Mouse (Mus musculus) neural tube, embryonic 15.5 days (tissue): ENCODE results near the gene Itpr2. TPM values are rescaled to one million over a fixed set of nuclear protein-coding genes. Genes with fewer than 3 reads are reported as not detected.

Source experiments
- ATAC-seq: fragments of 200-750 bp; cut with Nextera tagmentation; 2 replicates; pipeline ENCODE4 v1.8.0; 2017; ENCODE audit warnings: mild to moderate bottlenecking, moderate TSS enrichment, moderate library complexity; ENCODE audit not compliant: low FRiP score
- H3K27ac ChIP-seq: fragments of 300-500 bp; sonication (generic); replicated peaks from 2 replicates; pipeline ENCODE4 v1.5.1; 2015; ENCODE audit warnings: mild to moderate bottlenecking, inconsistent platforms
- H3K27me3 ChIP-seq: fragments of 300-500 bp; sonication (generic); replicated peaks from 2 replicates; pipeline ENCODE4 v1.6.1; 2015; ENCODE audit warnings: inconsistent platforms
- H3K36me3 ChIP-seq: fragments of 300-500 bp; sonication (generic); 2 replicates; pipeline ENCODE4 v1.6.1; 2015; ENCODE audit warnings: inconsistent platforms
- H3K4me1 ChIP-seq: fragments of 300-500 bp; sonication (generic); 2 replicates; pipeline ENCODE4 v1.6.1; 2015; ENCODE audit warnings: inconsistent platforms
- H3K4me2 ChIP-seq: fragments of 300-500 bp; sonication (generic); 2 replicates; pipeline ENCODE4 v1.6.1; 2015; ENCODE audit warnings: inconsistent platforms, mild to moderate bottlenecking, moderate library complexity
- H3K4me3 ChIP-seq: fragments of 300-500 bp; sonication (generic); replicated peaks from 2 replicates; pipeline ENCODE4 v1.5.1; 2015; ENCODE audit warnings: mild to moderate bottlenecking, inconsistent platforms
- H3K9ac ChIP-seq: fragments of 300-500 bp; sonication (generic); replicated peaks from 2 replicates; pipeline ENCODE4 v1.6.1; 2015; ENCODE audit warnings: mild to moderate bottlenecking, inconsistent platforms
- H3K9me3 ChIP-seq: fragments of 300-500 bp; sonication (generic); replicated peaks from 2 replicates; pipeline ENCODE4 v1.6.1; 2016; ENCODE audit warnings: inconsistent platforms
- WGBS: fragments of 180-500 bp; shearing (Covaris S2); methylation state at CpG from one replicate; pipeline ENCODE4 v1.1.7; 2015; ENCODE audit warnings: mixed read lengths; 5-methylcytosine and 5-hydroxymethylcytosine counted together
- polyA plus RNA-seq: library from polyadenylated mRNA; unstranded; fragments of >200 nt; fragmentation: Nextera tagmentation; extraction: Ambion mirVana; gene quantifications from 2 replicates; pipeline ENCODE4 v1.2.1, GENCODE M21; 2015

Gene Itpr2
- polyA plus RNA-seq, 1 experiment from 2014 or later, result 9.0 TPM

DNA sequence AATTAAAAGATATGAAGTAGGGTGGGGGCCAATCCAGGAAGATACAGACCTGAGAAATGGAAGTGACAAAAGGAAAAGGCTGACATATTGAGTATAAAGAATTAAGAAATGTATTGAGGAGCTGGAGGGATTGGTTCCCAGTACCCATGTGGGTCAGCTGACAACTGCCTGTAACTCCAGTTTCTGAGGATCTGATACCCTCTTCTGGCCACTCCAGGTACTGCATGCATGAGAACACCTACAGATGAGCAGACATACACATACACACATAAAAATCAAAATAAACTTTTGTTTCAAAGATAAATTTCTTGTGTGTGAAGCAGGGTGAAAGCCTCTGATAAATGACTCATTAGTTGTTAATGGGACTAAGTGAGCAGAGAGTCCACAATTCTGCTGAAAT is 203.3 kb downstream of the Itpr2 start:
- Histone ChIP-seq H3K4me1 (peaks cover 8% of the 10 kb centered on the region; the same call in 1 of the 2 replicates), H3K27me3 (no peaks in the 10 kb centered on the region), H3K4me2 (no peak overlapping the region), H3K27ac (no peak overlapping the region), H3K4me3 (no peak overlapping the region), H3K9me3 (no peaks in the 10 kb centered on the region), H3K9ac (no peak overlapping the region), H3K36me3 (no peaks in the 10 kb centered on the region)
- ATAC-seq, result no peak

GRCm38 (mm10) chr6:146291036-146291435 is 211.0 kb downstream of the Itpr2 start:
- no peaks in the 10 kb centered on the region for H3K9me3 ChIP-seq
- H3K27me3 ChIP-seq, result no peaks in the 10 kb centered on the region
- H3K4me2 ChIP-seq, result no peak overlapping the region
- no peak overlapping the region for H3K4me3 ChIP-seq
- ATAC-seq, result no peak
- 0 out of 2 replicates have a peak, but pooled peaks cover 2% of the 10 kb centered on the region for H3K4me1 ChIP-seq
- H3K9ac ChIP-seq, result no peak overlapping the region
- H3K27ac ChIP-seq, result no peak overlapping the region
- WGBS, result 92% methylated on average over 10 of the region's 10 CpGs
- H3K36me3 ChIP-seq, result no peaks in the 10 kb centered on the region

- Histone ChIP-seq H3K9me3 (no peaks in the 10 kb centered on the region), H3K4me1 (0 out of 2 replicates have a peak, but pooled peaks cover 2% of the 10 kb centered on the region), H3K27me3 (no peaks in the 10 kb centered on the region), H3K4me3 (no peak overlapping the region), H3K4me2 (no peak overlapping the region), H3K36me3 (no peaks in the 10 kb centered on the region), H3K9ac (no peak overlapping the region), H3K27ac (no peak overlapping the region)
- 42% methylated on average over 10 of the region's 10 CpGs for WGBS
- no peak for ATAC-seq
These were observed 212.2 kb downstream of the Itpr2 start for GRCm38 (mm10) chr6:146289801-146290200.

GRCm38 (mm10) chr6:146288266-146288665 is 213.8 kb downstream of the Itpr2 start:
- Histone ChIP-seq H3K4me2 (no peak overlapping the region), H3K27me3 (no peaks in the 10 kb centered on the region), H3K36me3 (no peaks in the 10 kb centered on the region), H3K27ac (no peak overlapping the region), H3K4me3 (no peak overlapping the region), H3K9ac (no peak overlapping the region), H3K9me3 (no peaks in the 10 kb centered on the region), H3K4me1 (peaks cover 2% of the 10 kb centered on the region; the same call in 1 of the 2 replicates)
- WGBS, result 88% methylated on average over 5 of the region's 5 CpGs
- ATAC-seq, result no peak

- no peak overlapping the region for H3K27ac ChIP-seq
- H3K27me3 ChIP-seq, result no peaks in the 10 kb centered on the region
- H3K4me2 ChIP-seq, result no peak overlapping the region
- H3K4me3 ChIP-seq, result no peak overlapping the region
- H3K9ac ChIP-seq, result no peak overlapping the region
- no peaks in the 10 kb centered on the region for H3K9me3 ChIP-seq
- no peak for ATAC-seq
- peaks cover 2% of the 10 kb centered on the region; the same call in 1 of the 2 replicates for H3K4me1 ChIP-seq
- no peaks in the 10 kb centered on the region for H3K36me3 ChIP-seq
- WGBS, result 90% methylated on average over 11 of the region's 11 CpGs
These were observed 217.0 kb downstream of the Itpr2 start for GRCm38 (mm10) chr6:146284921-146285565.

DNA sequence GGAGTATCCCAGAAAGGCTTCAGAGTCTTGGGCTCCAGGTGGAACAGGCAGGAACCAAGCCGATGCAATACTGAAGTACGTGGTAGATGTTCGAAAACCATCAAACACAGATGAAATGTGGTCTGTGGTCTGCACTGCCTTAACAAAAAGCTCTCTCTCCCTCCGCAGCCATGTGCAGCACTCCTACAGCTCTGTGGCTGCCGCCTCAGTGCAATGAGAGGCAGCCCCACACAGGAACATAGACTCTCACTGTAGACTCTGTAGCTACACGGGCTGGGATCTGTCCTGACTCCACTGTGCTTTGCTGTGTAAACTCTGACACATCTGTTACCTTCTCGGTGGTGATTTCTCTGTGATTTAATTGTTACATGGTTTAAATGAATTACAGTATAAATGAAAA is 218.0 kb downstream of the Itpr2 start:
- whole genome bisulfite sequencing, result 73% methylated on average over 7 of the region's 7 CpGs
- Histone ChIP-seq H3K27ac (no peak overlapping the region), H3K9ac (no peak overlapping the region), H3K36me3 (no peaks in the 10 kb centered on the region), H3K4me1 (no peaks in the 10 kb centered on the region; the same call in 1 of the 2 replicates), H3K27me3 (no peaks in the 10 kb centered on the region), H3K4me2 (no peak overlapping the region), H3K4me3 (no peak overlapping the region), H3K9me3 (no peaks in the 10 kb centered on the region)
- ATAC-seq, result no peak

- Histone ChIP-seq H3K4me2 (no peak overlapping the region), H3K36me3 (no peaks in the 10 kb centered on the region), H3K9me3 (no peaks in the 10 kb centered on the region), H3K4me1 (no peaks in the 10 kb centered on the region; the same call in 1 of the 2 replicates), H3K9ac (no peak overlapping the region), H3K27ac (no peak overlapping the region), H3K4me3 (no peak overlapping the region), H3K27me3 (no peaks in the 10 kb centered on the region)
- WGBS, result 75% methylated on average over 7 of the region's 7 CpGs
- no peak for ATAC-seq
These were observed 219.9 kb downstream of the Itpr2 start for GRCm38 (mm10) chr6:146282061-146282659.

- H3K9ac ChIP-seq, result no peak overlapping the region
- no peaks in the 10 kb centered on the region for H3K27me3 ChIP-seq
- H3K4me2 ChIP-seq, result no peak overlapping the region
- no peak overlapping the region for H3K4me3 ChIP-seq
- H3K27ac ChIP-seq, result no peak overlapping the region
- H3K9me3 ChIP-seq, result no peaks in the 10 kb centered on the region
- no peaks in the 10 kb centered on the region; the same call in 1 of the 2 replicates for H3K4me1 ChIP-seq
- no peak for ATAC-seq
- WGBS, result 87% methylated on average over 24 of the region's 24 CpGs
- H3K36me3 ChIP-seq, result no peaks in the 10 kb centered on the region
These were observed 220.7 kb downstream of the Itpr2 start for GRCm38 (mm10) chr6:146281176-146281899.

DNA sequence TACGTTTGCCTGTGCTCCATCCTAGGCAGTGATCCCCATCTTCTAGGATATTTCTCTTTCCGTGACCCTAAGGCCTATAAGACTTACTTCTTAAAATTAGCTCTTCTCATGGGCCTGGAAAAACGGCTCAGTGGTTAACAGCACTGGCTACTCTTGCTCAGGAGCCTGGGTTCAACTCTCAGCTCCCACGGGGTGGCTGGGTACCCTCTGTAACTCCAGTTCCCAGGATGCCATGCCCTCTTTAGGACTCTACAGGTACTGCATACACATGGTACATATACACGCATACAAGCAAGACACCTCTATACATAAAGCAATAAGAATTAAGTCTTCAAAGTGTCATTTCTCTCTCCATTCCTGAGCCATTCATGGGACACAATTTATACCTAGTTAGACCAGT is 228.8 kb downstream of the Itpr2 start:
- no peak for ATAC-seq
- H3K4me3 ChIP-seq, result no peak overlapping the region
- H3K9ac ChIP-seq, result no peak overlapping the region
- H3K27me3 ChIP-seq, result no peaks in the 10 kb centered on the region
- no peaks in the 10 kb centered on the region for H3K9me3 ChIP-seq
- H3K4me2 ChIP-seq, result no peak overlapping the region
- H3K36me3 ChIP-seq, result no peaks in the 10 kb centered on the region
- 87% methylated on average over 5 of the region's 5 CpGs for WGBS
- no peak overlapping the region for H3K27ac ChIP-seq
- H3K4me1 ChIP-seq, result peaks cover 18% of the 10 kb centered on the region

GRCm38 (mm10) chr6:146272253-146273036 is 229.6 kb downstream of the Itpr2 start:
- Histone ChIP-seq H3K36me3 (no peaks in the 10 kb centered on the region), H3K9me3 (no peaks in the 10 kb centered on the region), H3K4me3 (no peak overlapping the region), H3K9ac (no peak overlapping the region), H3K4me1 (peaks cover 18% of the 10 kb centered on the region), H3K4me2 (no peak overlapping the region), H3K27ac (no peak overlapping the region), H3K27me3 (no peaks in the 10 kb centered on the region)
- ATAC-seq, result 0 out of 2 replicates have a peak, but pooled peaks have one; percentile 56
- 79% methylated on average over 5 of the region's 5 CpGs for WGBS

DNA sequence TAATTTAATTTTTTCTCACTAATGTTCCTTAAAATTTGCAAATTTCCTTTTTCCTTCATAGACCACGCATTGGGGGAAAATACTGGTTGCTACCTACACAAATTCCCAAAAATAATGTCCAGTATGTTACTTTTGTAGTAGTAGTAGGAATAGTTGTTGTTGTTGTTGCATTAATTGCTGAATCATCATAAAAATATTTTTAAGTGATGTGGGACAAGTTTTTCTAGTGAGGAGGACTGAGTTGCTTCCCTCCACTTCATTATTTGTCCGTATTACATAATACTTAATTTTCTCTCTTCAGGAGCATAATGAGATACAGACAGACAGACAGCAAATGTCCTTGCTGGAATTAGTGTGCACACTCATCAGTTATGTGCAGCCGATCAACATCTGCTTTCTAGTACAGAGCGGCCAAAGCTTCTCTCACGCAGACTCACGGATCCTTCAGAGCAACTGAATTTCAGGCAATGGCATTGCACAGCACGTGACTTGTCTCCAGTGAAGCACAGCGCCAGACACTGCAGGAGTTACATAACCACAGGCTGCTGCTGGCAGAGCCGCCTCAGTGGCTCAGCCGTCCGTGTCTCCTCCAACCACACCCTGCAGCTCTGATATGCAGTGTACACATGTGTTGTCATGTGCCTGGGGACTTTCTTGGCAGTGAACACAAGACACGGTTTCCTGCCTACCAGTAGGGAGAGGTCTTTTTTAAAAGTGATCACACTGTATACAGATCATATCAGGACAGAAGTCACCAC is 231.1 kb downstream of the Itpr2 start:
- Histone ChIP-seq H3K27me3 (no peaks in the 10 kb centered on the region), H3K9ac (no peak overlapping the region), H3K4me2 (no peak overlapping the region), H3K4me3 (no peak overlapping the region), H3K36me3 (no peaks in the 10 kb centered on the region), H3K27ac (no peak overlapping the region), H3K4me1 (peaks cover 18% of the 10 kb centered on the region), H3K9me3 (no peaks in the 10 kb centered on the region)
- 54% methylated on average over 12 of the region's 12 CpGs for WGBS
- ATAC-seq, result peak; percentile 79
